Mouse (Mus musculus) E14TG2a.4 (cell line): Measurements from ENCODE around the gene Kcnh6.
A peak's percentile ranks its signal among the peaks of the same experiment; 100 is the strongest.
"Not testable (repeated sequence)": the region's sequence is repeated elsewhere in the genome, so short reads cannot be mapped to it uniquely, and the experiment has no call there.

Source experiments
- H3K27me3 ChIP-seq: 2 replicates; pipeline ENCODE4 v1.6.1; 2014; ENCODE audit warnings: low read length, control low read depth; ENCODE audit not compliant: insufficient read depth
- H3K36me3 ChIP-seq: 2 replicates; pipeline ENCODE4 v1.6.1; 2014; ENCODE audit warnings: low read length, control low read depth; ENCODE audit not compliant: insufficient read depth
- H3K4me1 ChIP-seq: replicated peaks from 2 replicates; pipeline ENCODE4 v1.6.1; 2014; ENCODE audit warnings: low read depth, low read length, control low read depth
- H3K4me3 ChIP-seq: replicated peaks from 2 replicates; pipeline ENCODE4 v1.5.1; 2014; ENCODE audit warnings: mild to moderate bottlenecking, low read length
- H3K9me3 ChIP-seq: 2 replicates; pipeline ENCODE4 v1.6.1; 2014; ENCODE audit warnings: low read length, control low read depth
- CTCF ChIP-seq: conservative IDR thresholded peaks from 2 replicates; pipeline ENCODE4 v1.5.1; 2014; ENCODE audit warnings: low read length
- NANOG ChIP-seq: IDR thresholded peaks from 2 replicates; pipeline ENCODE4 v1.6.1; 2014; ENCODE audit warnings: borderline replicate concordance, low read length, mixed read lengths
- POU5F1 ChIP-seq: IDR thresholded peaks from 2 replicates; pipeline ENCODE4 v1.6.1; 2014; ENCODE audit warnings: low read length, borderline replicate concordance

The Kcnh6 gene

GRCm38 (mm10) chr11:106026465-106027151 lies 18.7 kb downstream of the Kcnh6 start:
- TF ChIP-seq CTCF (peak; percentile 52), NANOG (no peak), POU5F1 (no peak)
- no peaks in the 10 kb centered on the region for H3K9me3 ChIP-seq
- H3K36me3 ChIP-seq: peaks cover 30% of the 10 kb centered on the region
- H3K27me3 ChIP-seq: peaks cover 10% of the 10 kb centered on the region
- H3K4me3 ChIP-seq: no peak overlapping the region
- peaks cover 9% of the 10 kb centered on the region for H3K4me1 ChIP-seq

- TF ChIP-seq CTCF (no peak), NANOG (no peak), POU5F1 (no peak)
- H3K4me1 ChIP-seq: peaks cover 9% of the 10 kb centered on the region
- H3K36me3 ChIP-seq: peaks cover 25% of the 10 kb centered on the region
- H3K9me3 ChIP-seq: peaks cover 3% of the 10 kb centered on the region; the same call in 1 of the 2 replicates
- peaks cover 5% of the 10 kb centered on the region; the same call in 1 of the 2 replicates for H3K27me3 ChIP-seq
- no peak overlapping the region for H3K4me3 ChIP-seq
These were observed 19.7 kb downstream of the Kcnh6 start for GRCm38 (mm10) chr11:106027607-106028006.

GRCm38 (mm10) chr11:106032074-106032473 lies 24.1 kb downstream of the Kcnh6 start:
- H3K9me3 ChIP-seq, H3K4me1 ChIP-seq, H3K4me3 ChIP-seq, H3K27me3 ChIP-seq: not testable (repeated sequence)
- peaks cover 16% of the 10 kb centered on the region for H3K36me3 ChIP-seq

GRCm38 (mm10) chr11:106033491-106033919 lies 25.6 kb downstream of the Kcnh6 start:
- Histone ChIP-seq H3K27me3 (no peaks in the 10 kb centered on the region), H3K36me3 (peaks cover 11% of the 10 kb centered on the region; the same call in 1 of the 2 replicates), H3K4me3 (no peak overlapping the region), H3K9me3 (peaks cover 3% of the 10 kb centered on the region; the same call in 1 of the 2 replicates), H3K4me1 (peaks cover 17% of the 10 kb centered on the region)
- TF ChIP-seq POU5F1: no peak
- TF ChIP-seq NANOG: no peak
- TF ChIP-seq CTCF: no peak

GRCm38 (mm10) chr11:106034986-106035385 lies 27.1 kb downstream of the Kcnh6 start:
- Histone ChIP-seq H3K27me3 (no peaks in the 10 kb centered on the region), H3K36me3 (peaks cover 19% of the 10 kb centered on the region), H3K9me3 (peaks cover 3% of the 10 kb centered on the region; the same call in 1 of the 2 replicates), H3K4me1 (peaks cover 25% of the 10 kb centered on the region), H3K4me3 (no peak overlapping the region)
- no peak for TF ChIP-seq NANOG
- TF ChIP-seq CTCF: no peak
- TF ChIP-seq POU5F1: no peak

GRCm38 (mm10) chr11:106036548-106037417 lies 28.9 kb downstream of the Kcnh6 start, which contains the start of gene Dcaf7:
Dcaf7 (plus strand) TSS chr11:106036872.
- Histone ChIP-seq H3K4me1 (peaks cover 29% of the 10 kb centered on the region), H3K27me3 (no peaks in the 10 kb centered on the region), H3K36me3 (peaks cover 19% of the 10 kb centered on the region), H3K9me3 (peaks cover 2% of the 10 kb centered on the region; the same call in 1 of the 2 replicates), H3K4me3 (peak within 1 kb of the TSS; percentile 99)
- TF ChIP-seq POU5F1 (no peak), CTCF (no peak), NANOG (no peak)

- Histone ChIP-seq H3K4me1 (peaks cover 30% of the 10 kb centered on the region), H3K27me3 (no peaks in the 10 kb centered on the region), H3K4me3 (peak overlapping the region; percentile 99), H3K9me3 (no peaks in the 10 kb centered on the region), H3K36me3 (peaks cover 19% of the 10 kb centered on the region)
- no peak for TF ChIP-seq CTCF
- no peak for TF ChIP-seq NANOG
- no peak for TF ChIP-seq POU5F1
These were observed 29.5 kb downstream of the Kcnh6 start for GRCm38 (mm10) chr11:106037418-106037751.

- H3K36me3 ChIP-seq: peaks cover 39% of the 10 kb centered on the region
- no peak overlapping the region for H3K4me3 ChIP-seq
- H3K9me3 ChIP-seq: no peaks in the 10 kb centered on the region
- H3K4me1 ChIP-seq: peaks cover 30% of the 10 kb centered on the region
- no peaks in the 10 kb centered on the region for H3K27me3 ChIP-seq
- TF ChIP-seq CTCF (no peak), POU5F1 (no peak), NANOG (no peak)
These were observed 36.4 kb downstream of the Kcnh6 start for GRCm38 (mm10) chr11:106044349-106044748.
